Mouse (Mus musculus) stomach, embryonic 15.5 days (tissue): Measurements from ENCODE around the gene 4931406P16Rik. TPM values are rescaled to one million over a fixed set of nuclear protein-coding genes. Genes with fewer than 3 reads are reported as not detected.

Experiments
- ATAC-seq: fragments of 200-750 bp; cut with Nextera tagmentation; 2 replicates; pipeline ENCODE4 v1.8.0; 2017; ENCODE audit warnings: low read depth, moderate number of reproducible peaks, moderate TSS enrichment; ENCODE audit not compliant: insufficient read depth, low FRiP score
- H3K27ac ChIP-seq: fragments of 300-500 bp; sonication (generic); 2 replicates; pipeline ENCODE4 v1.5.1; 2015; ENCODE audit warnings: mild to moderate bottlenecking, inconsistent platforms
- H3K27me3 ChIP-seq: fragments of 300-500 bp; sonication (generic); replicated peaks from 2 replicates; pipeline ENCODE4 v1.6.1; 2015; ENCODE audit warnings: inconsistent platforms
- H3K36me3 ChIP-seq: fragments of 300-500 bp; sonication (generic); 2 replicates; pipeline ENCODE4 v1.6.1; 2015; ENCODE audit warnings: inconsistent platforms
- H3K4me1 ChIP-seq: fragments of 300-500 bp; sonication (generic); 2 replicates; pipeline ENCODE4 v1.6.1; 2015; ENCODE audit warnings: inconsistent platforms
- H3K4me2 ChIP-seq: fragments of 300-500 bp; sonication (generic); 2 replicates; pipeline ENCODE4 v1.6.1; 2015; ENCODE audit warnings: mild to moderate bottlenecking, inconsistent platforms
- H3K4me3 ChIP-seq: fragments of 300-500 bp; sonication (generic); replicated peaks from 2 replicates; pipeline ENCODE4 v1.5.1; 2015; ENCODE audit warnings: inconsistent platforms
- H3K9ac ChIP-seq: fragments of 300-500 bp; sonication (generic); 2 replicates; pipeline ENCODE4 v1.6.1; 2015; ENCODE audit warnings: inconsistent platforms
- H3K9me3 ChIP-seq: fragments of 300-500 bp; sonication (generic); 2 replicates; pipeline ENCODE4 v1.6.1; 2016; ENCODE audit warnings: inconsistent platforms
- WGBS: fragments of 180-500 bp; shearing (Covaris S2); methylation state at CpG from one replicate; pipeline ENCODE4 v1.1.7; 2015; 5-methylcytosine and 5-hydroxymethylcytosine counted together
- polyA plus RNA-seq: library from polyadenylated mRNA; unstranded; fragments of >200 nt; fragmentation: Nextera tagmentation; extraction: Ambion mirVana; gene quantifications from 2 replicates; pipeline ENCODE4 v1.2.1, GENCODE M21; 2015

4931406P16Rik gene
- polyA plus RNA-seq, 1 experiment from 2014 or later: 28.2 TPM

GRCm38 (mm10) chr7:34308586-34308985 is 4.8 kb downstream of the 4931406P16Rik start:
- Histone ChIP-seq H3K27ac (no peak overlapping the region), H3K27me3 (no peaks in the 10 kb centered on the region), H3K4me2 (no peak overlapping the region), H3K36me3 (no peaks in the 10 kb centered on the region), H3K9me3 (no peaks in the 10 kb centered on the region), H3K4me3 (no peak overlapping the region), H3K4me1 (peaks cover 6% of the 10 kb centered on the region; the same call in 1 of the 2 replicates), H3K9ac (no peak overlapping the region)
- no peak for ATAC-seq
- 58% methylated on average over 5 of the region's 5 CpGs for WGBS

GRCm38 (mm10) chr7:34305454-34305853 is 7.9 kb downstream of the 4931406P16Rik start:
- Histone ChIP-seq H3K36me3 (no peaks in the 10 kb centered on the region), H3K27me3 (no peaks in the 10 kb centered on the region), H3K9me3 (no peaks in the 10 kb centered on the region), H3K9ac (no peak overlapping the region), H3K27ac (peak overlapping the region; percentile 44; the same call in 1 of the 2 replicates), H3K4me3 (no peak overlapping the region), H3K4me1 (peaks cover 6% of the 10 kb centered on the region; the same call in 1 of the 2 replicates), H3K4me2 (no peak overlapping the region)
- 44% methylated on average over 4 of the region's 4 CpGs for WGBS
- 0 out of 2 replicates have a peak, but pooled peaks have one; percentile 58 for ATAC-seq

- H3K27ac ChIP-seq: no peak overlapping the region
- ATAC-seq: no peak
- no peaks in the 10 kb centered on the region for H3K27me3 ChIP-seq
- no peak overlapping the region for H3K4me2 ChIP-seq
- H3K9me3 ChIP-seq: no peaks in the 10 kb centered on the region
- H3K9ac ChIP-seq: no peak overlapping the region
- H3K4me1 ChIP-seq: 0 out of 2 replicates have a peak, but pooled peaks cover 9% of the 10 kb centered on the region
- no peaks in the 10 kb centered on the region for H3K36me3 ChIP-seq
- WGBS: 70% methylated on average over 1 of the region's 1 CpGs
- no peak overlapping the region for H3K4me3 ChIP-seq
Observed at GRCm38 (mm10) chr7:34302651-34303050, 10.7 kb downstream of the 4931406P16Rik start.

- no peaks in the 10 kb centered on the region for H3K27me3 ChIP-seq
- no peak overlapping the region for H3K9ac ChIP-seq
- 0 out of 2 replicates have a peak, but pooled peaks cover 9% of the 10 kb centered on the region for H3K4me1 ChIP-seq
- H3K4me3 ChIP-seq: no peak overlapping the region
- H3K4me2 ChIP-seq: no peak overlapping the region
- ATAC-seq: no peak
- H3K9me3 ChIP-seq: no peaks in the 10 kb centered on the region
- WGBS: 82% methylated on average over 3 of the region's 3 CpGs
- H3K36me3 ChIP-seq: no peaks in the 10 kb centered on the region
- no peak overlapping the region for H3K27ac ChIP-seq
Observed at GRCm38 (mm10) chr7:34301952-34302351, 11.4 kb downstream of the 4931406P16Rik start.

- Histone ChIP-seq H3K36me3 (no peaks in the 10 kb centered on the region), H3K9ac (no peak overlapping the region), H3K4me2 (no peak overlapping the region), H3K4me1 (0 out of 2 replicates have a peak, but pooled peaks cover 4% of the 10 kb centered on the region), H3K27me3 (no peaks in the 10 kb centered on the region), H3K27ac (no peak overlapping the region), H3K4me3 (no peak overlapping the region), H3K9me3 (no peaks in the 10 kb centered on the region)
- ATAC-seq: no peak
- 93% methylated on average over 2 of the region's 2 CpGs for WGBS
Observed at GRCm38 (mm10) chr7:34298818-34299217, 14.5 kb downstream of the 4931406P16Rik start.

GRCm38 (mm10) chr7:34296124-34296523 is 17.2 kb downstream of the 4931406P16Rik start:
- no peaks in the 10 kb centered on the region for H3K27me3 ChIP-seq
- H3K4me2 ChIP-seq: no peak overlapping the region
- 84% methylated on average over 3 of the region's 3 CpGs for WGBS
- 0 out of 2 replicates have a peak, but pooled peaks cover 4% of the 10 kb centered on the region for H3K4me1 ChIP-seq
- no peaks in the 10 kb centered on the region for H3K36me3 ChIP-seq
- H3K4me3 ChIP-seq: no peak overlapping the region
- ATAC-seq: no peak
- H3K27ac ChIP-seq: no peak overlapping the region
- H3K9ac ChIP-seq: no peak overlapping the region
- H3K9me3 ChIP-seq: no peaks in the 10 kb centered on the region

- no peak overlapping the region for H3K27ac ChIP-seq
- H3K36me3 ChIP-seq: no peaks in the 10 kb centered on the region
- ATAC-seq: no peak
- H3K4me2 ChIP-seq: no peak overlapping the region
- no peaks in the 10 kb centered on the region for H3K27me3 ChIP-seq
- WGBS: 80% methylated on average over 2 of the region's 2 CpGs
- no peaks in the 10 kb centered on the region for H3K4me1 ChIP-seq
- H3K4me3 ChIP-seq: no peak overlapping the region
- no peaks in the 10 kb centered on the region for H3K9me3 ChIP-seq
- no peak overlapping the region for H3K9ac ChIP-seq
Observed at GRCm38 (mm10) chr7:34292633-34293032, 20.7 kb downstream of the 4931406P16Rik start.

- no peaks in the 10 kb centered on the region for H3K27me3 ChIP-seq
- no peak overlapping the region for H3K4me3 ChIP-seq
- no peaks in the 10 kb centered on the region for H3K9me3 ChIP-seq
- WGBS: 45% methylated on average over 1 of the region's 1 CpGs
- no peaks in the 10 kb centered on the region for H3K4me1 ChIP-seq
- H3K27ac ChIP-seq: peak overlapping the region; percentile 65; the same call in 1 of the 2 replicates
- no peak overlapping the region for H3K9ac ChIP-seq
- no peak for ATAC-seq
- H3K36me3 ChIP-seq: no peaks in the 10 kb centered on the region
- H3K4me2 ChIP-seq: no peak overlapping the region
Observed at GRCm38 (mm10) chr7:34291265-34291664, 22.1 kb downstream of the 4931406P16Rik start.

GRCm38 (mm10) chr7:34290450-34291151 is 22.8 kb downstream of the 4931406P16Rik start:
- H3K4me2 ChIP-seq: no peak overlapping the region
- no peaks in the 10 kb centered on the region for H3K36me3 ChIP-seq
- no peaks in the 10 kb centered on the region for H3K27me3 ChIP-seq
- H3K27ac ChIP-seq: peak overlapping the region; percentile 65; the same call in 1 of the 2 replicates
- no peaks in the 10 kb centered on the region for H3K4me1 ChIP-seq
- no peak overlapping the region for H3K9ac ChIP-seq
- ATAC-seq: no peak
- H3K9me3 ChIP-seq: no peaks in the 10 kb centered on the region
- no peak overlapping the region for H3K4me3 ChIP-seq

- no peak overlapping the region for H3K4me2 ChIP-seq
- 93% methylated on average over 2 of the region's 2 CpGs for WGBS
- no peaks in the 10 kb centered on the region for H3K36me3 ChIP-seq
Observed at GRCm38 (mm10) chr7:34277656-34278055, 35.7 kb downstream of the 4931406P16Rik start.

GRCm38 (mm10) chr7:34276066-34276465 is 37.3 kb downstream of the 4931406P16Rik start:
- H3K4me1 ChIP-seq: no peaks in the 10 kb centered on the region
- H3K9me3 ChIP-seq: no peaks in the 10 kb centered on the region
- H3K36me3 ChIP-seq: no peaks in the 10 kb centered on the region
- H3K27me3 ChIP-seq: no peaks in the 10 kb centered on the region
- ATAC-seq: no peak
- H3K9ac ChIP-seq: no peak overlapping the region
- no peak overlapping the region for H3K4me3 ChIP-seq
- 93% methylated on average over 3 of the region's 3 CpGs for WGBS
- no peak overlapping the region for H3K4me2 ChIP-seq
- H3K27ac ChIP-seq: no peak overlapping the region

More at GRCm38 (mm10) chr7:34277656-34278055, 35.7 kb downstream of the 4931406P16Rik start:
- Histone ChIP-seq H3K9me3 (no peaks in the 10 kb centered on the region), H3K9ac (no peak overlapping the region), H3K27ac (no peak overlapping the region), H3K27me3 (no peaks in the 10 kb centered on the region), H3K4me3 (no peak overlapping the region), H3K4me1 (no peaks in the 10 kb centered on the region)
- ATAC-seq: no peak

- H3K27me3 ChIP-seq: no peaks in the 10 kb centered on the region
- no peaks in the 10 kb centered on the region for H3K9me3 ChIP-seq
- H3K4me3 ChIP-seq: no peak overlapping the region
- WGBS: 71% methylated on average over 4 of the region's 4 CpGs
- no peaks in the 10 kb centered on the region for H3K4me1 ChIP-seq
- no peak overlapping the region for H3K4me2 ChIP-seq
- ATAC-seq: no peak
- no peak overlapping the region for H3K9ac ChIP-seq
- no peaks in the 10 kb centered on the region for H3K36me3 ChIP-seq
- H3K27ac ChIP-seq: no peak overlapping the region
Observed at GRCm38 (mm10) chr7:34272465-34272864, 40.9 kb downstream of the 4931406P16Rik start.
